Mouse (Mus musculus) activated CD4-positive, CD25-positive, alpha-beta regulatory T cell, adult 9 weeks (primary cell): Measurements from ENCODE around the gene Ctsz. TPM values are rescaled to one million over a fixed set of nuclear protein-coding genes. Genes with fewer than 3 reads are reported as not detected.

Experiments used
- polyA plus RNA-seq: library from polyadenylated mRNA; unstranded; fragments of 100-300 nt; shearing (Covaris generic); gene quantifications from one replicate; pipeline ENCODE4 v1.2.1, GENCODE M21; 2017

Gene Ctsz
- 152 TPM for polyA plus RNA-seq

DNA sequence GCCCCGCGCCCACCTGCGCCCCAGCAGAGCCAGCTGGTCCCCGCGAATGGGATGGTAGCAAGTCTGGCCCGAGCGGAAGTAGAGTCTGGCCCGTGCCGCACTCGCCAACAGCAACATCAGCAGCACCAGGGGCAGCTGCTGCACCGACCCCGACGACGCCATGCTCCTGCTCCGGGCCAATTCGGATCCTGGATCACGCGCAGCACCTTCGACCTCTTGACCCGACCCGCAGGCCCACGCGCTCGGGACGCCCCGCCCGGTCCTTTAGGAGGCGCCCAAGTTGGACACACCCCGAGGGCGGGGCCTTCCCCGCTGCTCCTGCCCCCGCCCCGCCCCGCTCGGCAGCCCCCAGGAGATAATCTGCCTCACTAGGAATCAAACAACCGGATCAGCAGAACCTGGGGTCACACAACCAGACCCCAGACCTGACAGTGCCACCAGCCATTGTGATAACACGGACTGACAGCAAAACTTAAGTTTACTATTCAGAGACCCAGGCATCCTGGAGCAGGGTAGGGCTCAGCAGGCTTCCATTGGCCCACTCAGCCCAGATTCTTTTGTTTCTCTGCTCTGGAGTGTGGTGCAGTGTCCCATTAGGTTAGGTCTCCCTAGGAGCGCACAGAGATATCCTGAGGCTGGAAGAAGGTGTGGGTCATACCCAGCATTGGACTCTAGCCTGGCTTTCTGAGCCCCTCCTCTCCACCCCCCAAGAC is at the start of gene Ctsz:
Gene Ctsz (minus strand): TSS at position 303 of the 713 bp plus-strand sequence.

DNA sequence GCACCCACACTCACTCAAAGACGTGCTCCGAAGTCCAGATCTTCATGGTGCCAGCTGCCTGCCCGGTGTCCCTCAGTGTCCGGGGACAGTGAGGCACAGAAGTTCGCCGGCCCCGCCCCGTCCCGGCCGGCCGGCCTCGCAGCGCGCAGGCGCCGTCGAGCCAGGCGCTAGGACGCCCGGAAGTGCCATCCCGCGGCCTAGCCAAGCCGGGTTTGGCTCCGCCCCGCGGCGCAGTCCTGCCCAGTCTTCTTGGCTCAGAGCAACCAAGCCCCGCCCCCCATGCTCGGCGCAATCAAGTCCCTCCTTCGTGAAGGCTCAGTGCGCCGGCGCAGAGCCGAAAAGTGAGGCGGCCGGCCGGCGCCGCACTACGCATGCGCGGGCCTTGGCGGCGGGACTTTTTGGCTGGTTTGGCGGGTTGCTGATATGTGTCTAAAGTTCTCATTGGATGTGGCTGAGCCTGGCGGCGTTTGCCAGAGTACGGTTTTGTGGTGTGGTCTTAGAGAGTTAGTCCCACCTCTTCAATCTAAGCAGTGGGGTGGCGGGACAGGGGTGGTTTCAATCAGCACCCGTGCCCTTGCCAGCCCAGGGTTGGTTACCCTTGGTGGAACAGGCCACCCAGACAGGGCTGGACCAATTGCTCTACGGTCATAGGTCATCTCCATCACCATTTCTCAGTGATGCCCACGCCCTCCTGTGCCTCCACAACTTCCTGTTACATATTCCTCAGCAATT is 34.1 kb upstream of the Ctsz start, which contains the start of gene Prelid3b:
Gene Prelid3b (minus strand): TSS at position 264 of the 732 bp plus-strand sequence.

DNA sequence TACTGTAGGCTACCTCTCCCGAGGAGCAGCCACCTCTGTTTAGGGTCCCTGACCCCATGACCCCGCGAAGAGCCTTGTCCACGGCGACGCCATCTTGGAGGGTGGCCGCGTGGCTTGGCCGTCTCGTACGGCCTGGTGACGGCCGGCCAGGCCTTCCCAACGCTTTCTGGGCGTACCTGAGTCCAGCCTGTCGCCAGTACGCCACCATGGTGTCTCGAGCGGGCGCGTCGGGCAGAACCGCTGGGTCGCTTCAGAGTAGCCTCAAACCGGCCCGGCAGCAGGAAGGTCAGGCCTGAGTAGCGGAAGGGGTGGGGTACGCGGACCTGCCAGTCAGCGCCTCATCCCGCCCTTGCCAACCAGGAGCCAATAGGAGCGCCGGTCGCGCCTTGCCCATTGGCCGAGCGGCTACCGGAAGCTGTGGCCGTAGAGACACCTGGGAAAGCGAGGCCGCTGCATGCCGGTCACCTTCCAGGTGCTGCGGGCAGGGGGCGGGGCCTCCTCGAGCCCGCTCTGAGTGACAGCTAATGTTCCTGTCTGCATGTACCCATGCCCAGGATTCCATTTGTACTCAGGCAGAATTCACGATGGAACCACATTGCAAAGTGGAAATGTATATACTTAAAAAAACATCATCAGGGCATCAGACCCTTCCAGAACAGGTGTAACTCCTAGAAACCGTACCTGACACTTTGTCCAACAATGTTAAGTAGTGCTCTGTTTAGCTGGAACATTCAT is 25.1 kb upstream of the Ctsz start, which contains the start of gene Atp5e:
Gene Atp5e (minus strand): TSS at position 317 of the 735 bp plus-strand sequence.

GRCm38 (mm10) chr2:174450353-174450752 is 11.5 kb upstream of the Ctsz start, which contains the start of gene Tubb1:
Gene Tubb1 (plus strand): TSS chr2:174450695.

DNA sequence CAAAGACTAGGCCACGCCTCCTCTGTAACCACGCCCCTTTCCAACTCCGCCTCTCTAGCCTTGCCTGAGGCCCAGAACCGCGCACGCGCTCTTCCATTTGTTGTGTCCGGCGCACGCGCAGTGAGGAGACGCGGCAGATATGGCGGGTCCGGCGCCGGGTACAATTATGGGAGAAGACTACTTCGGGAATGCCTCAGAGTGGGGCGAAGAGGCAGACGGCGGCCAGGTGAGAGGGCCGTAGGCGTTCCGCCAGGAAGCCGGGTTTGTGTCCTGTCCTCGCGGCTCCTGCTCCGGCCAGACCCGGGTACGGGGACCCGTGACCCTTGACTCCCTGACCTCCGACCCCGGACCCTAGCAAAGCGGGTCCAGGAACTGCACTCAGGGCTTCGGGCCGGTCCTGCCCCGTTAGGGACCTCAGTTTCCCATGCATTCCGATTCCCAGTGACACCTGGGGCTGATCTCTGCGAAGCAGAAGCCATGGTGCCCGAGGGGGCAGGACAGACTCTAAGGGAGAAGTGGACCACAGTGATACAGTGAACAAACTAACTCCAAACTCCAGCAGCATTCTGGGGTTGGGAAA is 23.0 kb downstream of the Ctsz start, which contains the start of gene Nelfcd:
Gene Nelfcd (plus strand): TSS at position 74 of the 580 bp plus-strand sequence.

Other genes starting within 250 kb of the Ctsz start
- gene Gnas, start 154.7 kb downstream of the Ctsz start, polyA plus RNA-seq, result 79.8 TPM
- gene Gm20721, start 92.3 kb downstream of the Ctsz start, polyA plus RNA-seq, result 2.1 TPM
- 73.6 TPM for gene Nelfcd, start 23.2 kb downstream of the Ctsz start, polyA plus RNA-seq
- gene Tubb1, start 11.7 kb upstream of the Ctsz start, polyA plus RNA-seq, result not detected
- 544 TPM for gene Atp5e, start 25.1 kb upstream of the Ctsz start, polyA plus RNA-seq
- gene Prelid3b, start 34.0 kb upstream of the Ctsz start, polyA plus RNA-seq, result 93.8 TPM
- 19.3 TPM for gene Zfp831, start 204.5 kb upstream of the Ctsz start, polyA plus RNA-seq